Mouse (Mus musculus): ENCODE measurements around the gene Cdc73.

- TF ChIP-seq CTCF (IDR thresholded peaks at IDR 0.05; ENCODE audit: borderline replicate concordance, insufficient read depth, low read depth, low read length) (no peak), POLR2A (IDR thresholded peaks at IDR 0.05; ENCODE audit: borderline replicate concordance, insufficient read depth, low read length) (no peak)
Observed at GRCm38 (mm10) chr1:143740581-143740980, 37.9 kb upstream of the Cdc73 start.

All from cerebellum, adult 2 months (tissue).